Mouse (Mus musculus) adrenal gland, adult 8-10 months (tissue): ENCODE data around the gene Rnf20. TPM values are rescaled to one million over a fixed set of nuclear protein-coding genes. Genes with fewer than 3 reads are reported as not detected.

Experiments
- DNase-seq: peaks from one replicate; pipeline ENCODE4 v3.0.0; 2022
- total RNA-seq, 4 experiments: library from RNA; stranded (reverse); gene quantifications; 2 replicates each; pipeline ENCODE4 v1.2.4; 2022

Gene Rnf20
- total RNA-seq, 4 experiments from 2014 or later = 49.8 to 70.1 (median 61.7) TPM

DNA sequence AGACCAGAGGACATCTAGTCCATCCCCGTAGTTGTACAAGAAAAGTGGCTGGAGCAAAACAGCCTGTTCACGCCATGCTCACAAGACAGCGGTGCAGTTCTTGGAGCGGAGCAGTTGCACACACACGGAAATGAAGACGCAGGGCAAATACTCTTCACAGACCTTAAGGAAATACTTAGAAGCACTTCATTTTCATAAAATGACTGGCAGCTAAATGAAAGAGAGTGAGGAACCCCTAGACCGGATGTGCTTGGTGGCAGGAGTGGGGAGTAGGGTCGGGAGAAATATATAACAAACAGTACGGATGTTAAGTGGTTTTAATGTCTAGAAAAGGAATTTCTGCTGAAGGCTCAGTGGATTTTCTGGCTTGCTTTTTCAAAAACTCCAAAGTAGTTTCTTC lies 29.9 kb downstream of the Rnf20 start:
- DNase-seq = no peak

DNA sequence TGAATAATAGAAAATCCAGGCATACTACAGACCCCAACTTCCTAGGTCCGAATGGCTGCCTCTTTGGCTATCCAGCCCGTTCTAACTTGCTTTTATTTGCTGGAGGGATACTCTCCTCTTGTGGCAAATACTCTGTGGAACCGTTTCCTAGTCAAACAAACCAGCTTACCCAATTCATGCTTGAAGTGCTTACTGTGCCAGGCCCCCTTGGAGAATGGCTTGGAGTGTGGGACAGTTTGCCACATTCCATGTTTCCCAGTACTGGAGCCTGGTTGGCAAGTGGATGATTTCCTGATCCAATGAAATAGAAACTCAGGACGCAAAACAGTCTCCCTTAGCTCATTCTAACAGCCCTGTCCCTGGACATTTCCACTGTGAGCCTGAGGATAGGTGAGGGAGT lies 30.4 kb downstream of the Rnf20 start:
- no peak for DNase-seq

DNA sequence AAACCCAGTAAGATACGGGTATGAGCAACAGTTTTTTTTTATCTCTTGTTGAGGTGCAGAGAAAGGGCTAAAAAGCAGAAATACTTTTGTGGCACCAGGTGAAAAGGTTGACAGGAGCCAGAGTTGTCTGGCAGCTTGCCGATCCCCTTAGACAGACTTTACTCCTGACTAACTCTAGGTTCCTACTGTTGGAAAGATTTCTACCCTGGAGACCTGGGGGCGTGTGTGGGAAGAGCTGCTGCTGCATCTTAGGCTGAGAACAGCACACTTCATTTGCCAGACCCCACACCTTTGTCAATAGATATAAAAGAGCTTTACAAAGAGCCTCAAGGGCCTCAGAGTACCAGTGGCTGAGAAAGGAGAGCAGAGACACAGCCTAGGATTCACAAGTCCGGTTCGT lies 33.0 kb downstream of the Rnf20 start:
- DNase-seq = no peak

DNA sequence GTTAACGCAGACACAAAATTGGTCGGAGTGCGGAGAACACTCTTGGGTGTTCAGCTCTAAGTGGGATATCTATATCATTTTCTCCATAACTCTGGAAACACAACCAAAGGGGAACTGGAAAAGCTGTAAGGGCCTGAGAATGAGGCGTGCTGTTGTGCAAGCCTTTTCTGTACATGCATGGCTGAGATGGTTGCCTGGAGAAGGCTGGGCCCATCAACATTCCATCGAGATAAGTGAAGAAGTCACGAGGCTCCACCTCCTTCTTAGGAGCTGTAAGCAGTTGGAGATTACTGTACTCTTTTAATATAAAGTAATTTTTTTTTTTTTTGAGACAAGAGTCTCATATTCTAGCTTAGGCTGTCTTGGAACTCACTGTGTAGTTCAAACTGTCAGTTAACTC lies 44.3 kb downstream of the Rnf20 start:
- DNase-seq = no peak

DNA sequence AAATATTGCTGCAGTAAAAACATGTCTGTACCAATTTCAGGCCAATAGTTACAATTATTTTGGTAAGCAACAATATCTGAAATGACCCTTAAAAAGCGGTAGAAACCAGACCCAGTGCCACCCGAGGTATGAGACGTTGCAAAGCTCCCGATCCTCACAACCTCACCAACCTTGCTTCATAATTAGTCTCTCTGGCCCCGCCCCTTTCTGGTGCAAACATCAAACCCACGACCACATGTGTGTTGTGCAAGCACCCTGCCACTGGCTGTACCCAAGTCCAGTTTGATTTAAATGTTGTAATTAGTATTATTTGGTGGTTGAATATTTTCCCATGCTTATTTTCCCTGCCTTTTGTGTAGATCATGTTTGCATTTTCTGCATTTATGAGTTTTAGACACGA lies 45.0 kb downstream of the Rnf20 start:
- no peak for DNase-seq

DNA sequence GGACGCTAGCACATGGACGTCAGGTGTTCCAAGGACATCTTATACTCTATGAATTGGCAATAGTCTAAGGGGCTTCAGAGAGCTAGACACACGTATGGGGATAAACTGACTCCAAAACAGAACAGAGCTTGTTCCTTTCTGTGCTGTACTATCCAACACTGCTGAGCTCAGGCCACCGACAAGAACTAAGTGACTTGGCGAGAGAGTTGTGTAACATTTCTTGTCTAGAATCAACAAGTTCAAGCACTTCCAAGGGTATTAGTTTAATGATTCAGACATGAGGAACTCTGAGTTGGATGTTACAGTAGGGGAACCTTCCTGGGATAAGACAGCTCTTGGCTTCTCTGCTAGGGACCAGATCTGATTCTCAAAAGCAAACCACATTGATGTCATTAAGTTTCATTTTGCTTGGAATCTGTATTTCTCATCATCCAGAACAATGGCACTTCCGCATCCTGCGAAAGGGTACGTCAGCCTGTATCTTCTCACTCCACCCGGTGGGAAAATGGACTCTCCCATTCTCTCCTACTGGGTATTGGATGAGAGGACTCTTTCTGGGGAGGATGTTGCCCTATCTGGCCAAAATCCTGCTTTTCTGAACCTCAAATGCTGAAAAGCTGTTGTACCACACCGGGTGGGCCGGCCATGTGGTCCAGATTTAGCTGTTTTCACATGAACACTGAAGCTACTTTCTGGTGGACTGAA lies 48.5 kb downstream of the Rnf20 start:
- no peak for DNase-seq

DNA sequence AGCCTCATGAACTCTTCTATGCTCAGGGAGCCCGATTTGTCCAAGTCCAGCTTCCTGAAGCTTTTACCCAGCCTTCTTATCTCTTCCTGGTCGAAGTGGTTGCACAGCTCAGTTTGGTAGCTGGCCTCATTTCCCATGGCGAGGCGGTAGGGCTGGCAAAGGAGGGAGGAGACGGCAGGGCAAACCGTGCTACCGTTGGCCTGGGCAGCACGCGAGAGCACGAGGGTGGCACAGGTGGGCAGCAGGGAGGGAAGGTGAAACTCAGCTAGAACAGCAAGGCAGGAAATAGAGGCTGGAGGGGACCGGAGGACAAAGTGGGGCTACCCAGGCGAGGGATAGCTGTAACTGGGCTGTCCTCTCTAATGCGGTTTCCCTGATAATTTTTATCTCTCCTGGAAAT lies 50.0 kb downstream of the Rnf20 start, which contains the start of gene Ppp3r2:
TSS of gene Ppp3r2 (minus strand) at position 213 of the 400 bp plus-strand sequence.
- no peak for DNase-seq

DNA sequence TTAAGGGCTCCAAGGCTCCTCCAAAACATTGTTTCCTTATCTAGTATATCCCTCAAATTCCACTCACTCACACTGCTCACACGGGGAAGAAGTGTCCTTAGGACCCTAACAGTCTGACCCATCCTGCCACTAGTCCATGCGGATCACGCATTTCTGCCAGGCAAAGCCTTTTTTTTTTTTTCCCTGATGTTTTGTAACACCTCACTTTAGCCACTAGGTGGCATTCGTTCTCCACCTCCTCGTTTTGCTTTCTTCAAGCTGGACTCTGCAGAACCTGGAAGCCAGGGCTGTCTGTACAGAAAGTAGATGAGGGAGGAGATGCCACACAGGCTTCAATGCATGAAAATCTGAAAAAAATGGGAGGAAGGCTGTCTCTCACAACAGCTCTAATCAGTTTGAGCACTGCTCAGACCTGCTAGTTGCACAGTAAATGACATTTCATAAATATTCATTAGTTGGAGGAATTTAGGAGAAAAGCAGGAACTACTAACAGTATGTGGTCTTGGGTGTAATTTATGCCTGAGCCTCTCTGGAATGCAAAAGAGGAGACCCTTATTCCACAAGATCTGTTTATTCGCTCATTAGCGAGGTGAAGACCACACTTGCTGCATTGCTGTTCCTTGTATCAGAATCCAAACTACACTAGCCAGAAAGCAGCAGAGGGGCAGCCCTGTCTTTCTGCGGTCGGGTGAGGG lies 56.9 kb downstream of the Rnf20 start:
- peak; percentile 8 for DNase-seq

DNA sequence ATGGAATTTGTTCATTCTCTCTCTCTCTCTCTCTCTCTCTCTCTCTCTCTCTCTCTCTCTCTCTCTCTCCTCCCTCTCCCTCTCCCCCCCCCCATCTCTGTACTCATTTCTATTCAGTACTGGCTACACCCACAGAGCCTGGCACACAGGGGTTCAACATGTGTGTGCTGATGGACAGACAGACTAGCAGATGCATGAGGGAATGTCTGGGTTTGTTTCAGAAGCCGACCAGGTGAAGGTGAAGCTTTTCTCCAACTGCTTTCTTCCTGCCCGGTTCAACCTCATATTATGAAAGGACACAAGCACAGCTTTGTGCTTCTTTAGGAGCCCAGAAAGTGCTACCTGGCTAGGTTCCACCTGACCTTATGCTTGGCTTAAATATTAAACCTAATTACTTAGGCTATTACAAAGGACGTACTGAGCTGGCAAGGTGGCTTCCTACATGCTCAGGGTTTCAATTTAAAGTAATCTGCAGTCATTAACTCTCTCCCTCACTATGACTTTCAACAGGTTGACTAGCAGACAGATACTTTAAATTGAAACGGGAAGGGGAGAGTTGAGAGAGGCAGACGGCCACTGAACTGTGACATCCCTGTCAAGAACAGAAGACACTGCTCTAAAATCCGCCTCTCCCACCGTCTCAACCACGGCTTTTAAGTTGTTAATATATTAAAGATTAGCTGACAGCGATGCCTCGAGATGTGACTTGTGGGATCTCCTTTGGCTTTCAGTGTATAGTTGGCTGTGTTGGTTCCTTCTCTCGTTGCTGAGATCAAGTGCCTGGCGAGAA lies 59.8 kb downstream of the Rnf20 start:
- no peak for DNase-seq

Other genes with a start within 250 kb of the Rnf20 start
- gene Acnat2, start 223.9 kb upstream of the Rnf20 start, total RNA-seq = under 1 TPM in 1 of 4 experiments, not detected in 3; 0.52 TPM
- gene Acnat1, start 158.1 kb upstream of the Rnf20 start, total RNA-seq = 1 to 10 TPM; 1.5 to 2.5 (median 2.2) TPM
- under 1 TPM in 2 of 4 experiments, not detected in 2; 0.12 to 0.21 TPM for gene Baat, start 125.4 kb upstream of the Rnf20 start, total RNA-seq
- 10 to 100 TPM; 37.9 to 46.9 (median 40.0) TPM for gene Mrpl50, start 110.9 kb upstream of the Rnf20 start, total RNA-seq
- gene Zfp189, start 110.8 kb upstream of the Rnf20 start, total RNA-seq = 1 to 10 TPM; 6.2 to 7.7 (median 6.2) TPM
- gene Aldob, start 82.5 kb upstream of the Rnf20 start, total RNA-seq = 1 to 10 TPM in 1 of 4 experiments, under 1 TPM in 3; 0.15 to 1.3 (median 0.56) TPM
- gene Tmem246, start 34.1 kb upstream of the Rnf20 start, total RNA-seq = 10 to 100 TPM in 2 of 4 experiments, 1 to 10 TPM in 2; 9.4 to 13.0 (median 10.4) TPM
- gene Ppp3r2, start 50.0 kb downstream of the Rnf20 start, total RNA-seq = not detected
- gene Grin3a, start 213.7 kb downstream of the Rnf20 start, total RNA-seq = under 1 TPM; 0.42 to 0.78 (median 0.60) TPM